Mouse (Mus musculus): Measurements from ENCODE around the gene Slc24a5. TPM values are rescaled to one million over a fixed set of nuclear protein-coding genes. Genes with fewer than 3 reads are reported as not detected.
A peak's percentile ranks its signal among the peaks of the same experiment; 100 is the strongest.

Gene Slc24a5
- polyA plus RNA-seq (2016; fragmentation: Nextera tagmentation; extraction: Ambion mirVana): 3.1 and 4.8 TPM in 2 replicates

GRCm38 (mm10) chr2:125067894-125068293 lies at the start of gene Slc24a5:
Gene Slc24a5 (plus strand): TSS chr2:125068124.
- no peak within 1 kb of the TSS for H3K4me3 ChIP-seq
- peaks cover 7% of the 10 kb centered on the region for H3K4me1 ChIP-seq
- no peaks in the 10 kb centered on the region for H3K36me3 ChIP-seq
- WGBS: 40% methylated on average over 10 of the region's 10 CpGs
- DNase-seq (ENCODE audit: low spot score): no peak
- no peaks in the 10 kb centered on the region for H3K27me3 ChIP-seq (ENCODE audit: insufficient read depth, poor library complexity, severe bottlenecking)
- H3K9me3 ChIP-seq: no peaks in the 10 kb centered on the region
- H3K27ac ChIP-seq: peak within 1 kb of the TSS; percentile 67

- Histone ChIP-seq H3K36me3 (no peaks in the 10 kb centered on the region), H3K4me1 (peaks cover 8% of the 10 kb centered on the region; the same call in 1 of the 2 replicates), H3K4me3 (no peak overlapping the region), H3K27me3 (ENCODE audit: insufficient read depth, poor library complexity, severe bottlenecking) (no peaks in the 10 kb centered on the region), H3K27ac (no peak overlapping the region; the same call in 1 of the 2 replicates), H3K9me3 (no peaks in the 10 kb centered on the region)
- 56% methylated on average over 5 of the region's 5 CpGs for WGBS
- DNase-seq (ENCODE audit: low spot score): no peak
These were observed 43.5 kb upstream of the Slc24a5 start for GRCm38 (mm10) chr2:125024386-125024785.

DNA sequence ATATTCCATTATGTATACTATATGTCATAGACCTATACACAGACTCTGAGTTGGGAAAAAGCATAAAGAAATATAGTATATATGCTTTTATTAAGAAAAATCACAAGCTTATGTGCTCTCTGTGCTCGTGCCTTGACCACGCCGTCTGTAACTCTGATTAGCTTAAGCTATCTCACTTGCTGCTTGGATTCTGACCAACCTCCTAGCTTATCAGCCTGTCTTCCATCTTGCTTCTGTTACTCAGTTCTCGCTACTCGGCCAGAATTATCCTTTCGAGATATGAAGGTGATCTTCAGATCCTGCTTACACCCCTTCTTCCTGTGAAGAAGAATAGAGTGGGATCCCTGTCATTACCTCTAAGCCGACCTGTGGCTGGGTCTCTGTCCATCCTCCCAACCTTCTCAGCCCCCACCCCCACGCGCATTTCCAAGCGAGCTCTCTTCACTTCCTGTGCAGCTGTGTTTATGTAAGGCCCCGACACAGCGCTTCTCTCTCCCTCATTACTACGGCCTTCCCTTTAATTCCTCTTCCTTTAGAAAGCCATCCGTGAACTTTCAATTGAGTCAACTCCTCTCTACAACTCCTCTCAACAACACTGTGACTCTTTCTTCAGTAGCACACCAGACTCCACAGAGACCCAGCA lies 41.4 kb upstream of the Slc24a5 start:
- H3K27me3 ChIP-seq (ENCODE audit: insufficient read depth, poor library complexity, severe bottlenecking): no peaks in the 10 kb centered on the region
- peak overlapping the region; percentile 22 for H3K4me3 ChIP-seq

DNA sequence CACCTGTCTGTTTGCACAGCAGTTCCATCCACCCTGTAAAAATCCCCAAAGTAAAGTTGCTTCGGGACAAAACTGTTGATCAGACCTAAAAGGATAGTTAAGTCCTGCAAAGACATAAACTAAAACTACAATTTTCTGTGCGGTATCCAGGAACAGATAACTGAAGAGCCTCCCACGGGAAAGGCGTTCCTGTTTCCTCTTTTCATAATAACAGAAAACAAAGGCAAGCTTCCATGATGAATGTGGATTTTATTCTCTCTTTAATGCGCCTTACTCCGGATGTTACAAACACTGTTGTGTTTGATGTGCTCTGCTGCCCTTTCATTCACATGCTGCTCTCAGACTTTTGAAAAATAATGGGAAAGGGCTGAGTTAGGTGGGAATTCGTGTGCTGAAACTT lies 37.3 kb upstream of the Slc24a5 start:
- WGBS: 82% methylated on average over 7 of the region's 7 CpGs

More for the DNA sequence above, 41.4 kb upstream of the Slc24a5 start:
- peaks cover 8% of the 10 kb centered on the region; the same call in 1 of the 2 replicates for H3K4me1 ChIP-seq
- 44% methylated on average over 14 of the region's 14 CpGs for WGBS
- no peak overlapping the region for H3K27ac ChIP-seq
- DNase-seq (ENCODE audit: low spot score): no peak
- H3K36me3 ChIP-seq: no peaks in the 10 kb centered on the region
- no peaks in the 10 kb centered on the region for H3K9me3 ChIP-seq

GRCm38 (mm10) chr2:125031111-125031510 lies 36.8 kb upstream of the Slc24a5 start:
- Histone ChIP-seq H3K36me3 (no peaks in the 10 kb centered on the region), H3K9me3 (no peaks in the 10 kb centered on the region), H3K27me3 (ENCODE audit: insufficient read depth, poor library complexity, severe bottlenecking) (no peaks in the 10 kb centered on the region), H3K4me3 (no peak overlapping the region), H3K4me1 (peaks cover 7% of the 10 kb centered on the region; the same call in 1 of the 2 replicates), H3K27ac (no peak overlapping the region)
- no peak for DNase-seq (ENCODE audit: low spot score)
- 84% methylated on average over 8 of the region's 8 CpGs for WGBS

More for the DNA sequence above, 37.3 kb upstream of the Slc24a5 start:
- Histone ChIP-seq H3K36me3 (no peaks in the 10 kb centered on the region), H3K27me3 (ENCODE audit: insufficient read depth, poor library complexity, severe bottlenecking) (no peaks in the 10 kb centered on the region), H3K27ac (no peak overlapping the region), H3K4me1 (peaks cover 7% of the 10 kb centered on the region; the same call in 1 of the 2 replicates), H3K4me3 (no peak overlapping the region), H3K9me3 (no peaks in the 10 kb centered on the region)
- DNase-seq (ENCODE audit: low spot score): no peak

- H3K27ac ChIP-seq: no peak overlapping the region
- no peaks in the 10 kb centered on the region for H3K36me3 ChIP-seq
- H3K9me3 ChIP-seq: no peaks in the 10 kb centered on the region
- no peaks in the 10 kb centered on the region for H3K27me3 ChIP-seq (ENCODE audit: insufficient read depth, poor library complexity, severe bottlenecking)
- no peak for DNase-seq (ENCODE audit: low spot score)
- H3K4me1 ChIP-seq: peaks cover 4% of the 10 kb centered on the region; the same call in 1 of the 2 replicates
- WGBS: 90% methylated on average over 12 of the region's 12 CpGs
- H3K4me3 ChIP-seq: no peak overlapping the region
These were observed 36.2 kb upstream of the Slc24a5 start for GRCm38 (mm10) chr2:125031562-125032257.

GRCm38 (mm10) chr2:125032258-125032973 lies 35.5 kb upstream of the Slc24a5 start:
- WGBS: 81% methylated on average over 17 of the region's 17 CpGs
- no peaks in the 10 kb centered on the region for H3K27me3 ChIP-seq (ENCODE audit: insufficient read depth, poor library complexity, severe bottlenecking)
- no peak overlapping the region for H3K4me3 ChIP-seq
- H3K4me1 ChIP-seq: peaks cover 4% of the 10 kb centered on the region; the same call in 1 of the 2 replicates
- H3K27ac ChIP-seq: no peak overlapping the region
- H3K36me3 ChIP-seq: no peaks in the 10 kb centered on the region
- no peak for DNase-seq (ENCODE audit: low spot score)
- no peaks in the 10 kb centered on the region for H3K9me3 ChIP-seq

DNA sequence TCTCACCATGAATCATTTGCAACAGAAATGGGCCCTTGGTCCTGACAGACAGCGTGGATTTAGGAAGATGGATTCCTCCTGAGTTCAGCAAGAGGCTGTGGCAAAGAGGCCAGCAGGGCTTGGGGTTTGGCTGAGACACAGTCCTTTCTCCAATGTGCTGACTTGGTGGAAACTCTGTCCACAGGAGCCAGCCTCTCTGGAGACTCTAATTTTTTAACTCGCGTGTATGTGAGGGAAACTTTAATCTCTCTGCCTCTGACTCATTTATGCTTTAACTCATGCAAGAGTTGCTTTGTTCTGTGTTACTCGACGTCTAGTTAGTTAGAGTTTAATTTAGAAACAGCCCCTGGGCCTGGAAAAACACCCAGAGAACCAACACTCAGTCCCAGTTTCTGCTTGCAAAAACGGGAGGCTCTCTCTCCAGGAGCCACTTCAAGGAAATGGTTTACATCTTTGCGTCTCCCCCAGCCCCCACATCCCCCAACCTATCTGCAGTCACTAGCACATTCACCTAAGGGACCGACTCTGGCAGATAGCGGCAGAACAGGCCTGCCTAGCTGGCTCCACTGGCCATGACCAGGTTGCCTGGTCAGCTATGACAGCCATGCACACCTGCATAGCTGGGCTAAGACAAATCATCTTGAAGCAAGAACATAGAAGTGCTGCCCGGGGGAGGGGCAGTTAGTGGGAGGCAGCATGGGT lies 34.7 kb upstream of the Slc24a5 start:
- Histone ChIP-seq H3K27me3 (ENCODE audit: insufficient read depth, poor library complexity, severe bottlenecking) (no peaks in the 10 kb centered on the region), H3K4me1 (peaks cover 4% of the 10 kb centered on the region; the same call in 1 of the 2 replicates), H3K4me3 (no peak overlapping the region), H3K36me3 (no peaks in the 10 kb centered on the region), H3K9me3 (no peaks in the 10 kb centered on the region), H3K27ac (no peak overlapping the region)
- WGBS: 56% methylated on average over 10 of the region's 10 CpGs
- no peak for DNase-seq (ENCODE audit: low spot score)

DNA sequence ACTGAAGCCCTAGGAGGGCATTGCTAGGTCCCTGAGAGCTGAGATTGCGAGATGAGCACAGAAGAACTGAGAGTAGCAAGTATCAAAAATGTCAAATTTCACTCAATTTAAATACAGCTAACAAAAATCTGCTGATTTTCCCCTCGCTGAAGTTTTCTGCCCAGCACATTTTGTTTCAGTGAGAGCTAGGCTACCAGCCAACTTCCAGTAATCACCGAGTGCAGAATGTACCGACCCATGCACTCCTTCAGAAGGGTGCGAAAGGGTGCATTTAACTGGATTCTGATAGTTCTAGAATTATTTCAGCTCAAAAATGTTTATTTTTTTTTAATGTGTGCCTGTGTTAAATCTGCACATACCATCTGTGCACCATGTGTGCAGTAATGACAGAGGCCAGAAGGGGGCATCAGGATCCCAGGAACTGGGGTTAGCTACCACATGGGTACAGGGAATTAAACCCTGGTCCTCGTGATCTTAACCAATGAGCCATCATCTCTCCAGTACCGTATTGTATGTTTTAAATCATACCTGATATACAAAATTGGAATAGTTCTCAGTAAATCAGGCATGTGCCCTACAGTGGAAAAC lies 12.5 kb upstream of the Slc24a5 start:
- no peak for DNase-seq (ENCODE audit: low spot score)
- H3K27ac ChIP-seq: no peak overlapping the region
- WGBS: 85% methylated on average over 7 of the region's 7 CpGs
- no peaks in the 10 kb centered on the region for H3K27me3 ChIP-seq (ENCODE audit: insufficient read depth, poor library complexity, severe bottlenecking)
- no peaks in the 10 kb centered on the region for H3K36me3 ChIP-seq
- H3K9me3 ChIP-seq: no peaks in the 10 kb centered on the region
- no peaks in the 10 kb centered on the region for H3K4me1 ChIP-seq
- no peak overlapping the region for H3K4me3 ChIP-seq

DNA sequence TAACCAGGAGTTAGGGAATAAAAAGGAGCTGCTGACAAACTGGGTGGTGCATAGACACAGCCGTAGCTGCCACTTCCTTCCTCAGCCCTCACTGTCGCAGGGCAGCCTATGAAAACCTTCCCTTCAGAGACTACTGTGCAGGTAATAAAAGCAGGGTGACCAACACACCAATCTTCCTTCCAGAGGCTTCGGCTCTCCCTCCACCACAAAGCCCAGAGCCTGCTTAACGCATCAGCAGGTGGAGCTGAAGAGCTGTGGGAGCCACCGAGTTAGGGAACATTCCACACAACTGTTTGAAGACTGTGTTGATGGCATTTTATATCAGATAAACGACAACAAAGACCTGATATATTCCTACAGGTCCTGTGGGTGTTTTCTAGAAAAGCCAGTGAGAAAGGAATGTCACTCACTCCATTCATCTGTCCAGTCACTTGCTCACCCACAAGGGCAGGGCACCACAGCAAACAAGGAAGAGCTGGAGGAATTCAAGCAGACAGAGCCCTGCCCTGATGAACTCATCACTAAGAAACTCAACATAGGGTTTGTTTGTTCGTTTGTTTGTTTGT lies 10.6 kb upstream of the Slc24a5 start:
- Histone ChIP-seq H3K36me3 (no peaks in the 10 kb centered on the region), H3K27ac (no peak overlapping the region), H3K4me3 (no peak overlapping the region), H3K27me3 (ENCODE audit: insufficient read depth, poor library complexity, severe bottlenecking) (no peaks in the 10 kb centered on the region), H3K4me1 (no peaks in the 10 kb centered on the region), H3K9me3 (no peaks in the 10 kb centered on the region)
- 43% methylated on average over 7 of the region's 7 CpGs for whole genome bisulfite sequencing
- DNase-seq (ENCODE audit: low spot score): no peak

- 83% methylated on average over 7 of the region's 7 CpGs for WGBS
- Histone ChIP-seq H3K27ac (no peak overlapping the region), H3K36me3 (no peaks in the 10 kb centered on the region)
These were observed 6.5 kb upstream of the Slc24a5 start for GRCm38 (mm10) chr2:125061451-125061850.

DNA sequence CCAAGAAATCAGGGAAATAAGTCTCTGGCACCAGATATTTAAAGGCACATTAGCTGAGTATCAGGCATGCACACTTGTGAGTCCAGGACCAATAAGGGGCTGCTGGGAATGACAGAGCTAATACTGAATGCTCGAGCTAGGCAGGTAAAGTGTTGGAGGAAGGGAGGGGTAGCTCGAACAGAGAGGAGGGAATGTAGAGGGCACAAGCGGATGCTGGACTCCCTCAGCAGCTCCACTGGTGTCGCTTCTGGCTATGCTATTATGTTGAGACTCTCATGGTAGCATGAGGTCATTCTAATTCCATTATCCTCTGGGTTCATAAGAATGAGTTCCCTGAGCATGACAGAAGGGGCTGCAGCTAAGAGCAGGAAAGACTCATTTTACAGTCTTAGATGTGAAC lies 5.0 kb upstream of the Slc24a5 start:
- DNase-seq (ENCODE audit: low spot score): no peak
- Histone ChIP-seq H3K27ac (0 out of 2 replicates have a peak overlapping the region, but pooled peaks have one; percentile 3), H3K4me3 (no peak overlapping the region), H3K9me3 (no peaks in the 10 kb centered on the region), H3K4me1 (peaks cover 3% of the 10 kb centered on the region), H3K36me3 (no peaks in the 10 kb centered on the region), H3K27me3 (ENCODE audit: insufficient read depth, poor library complexity, severe bottlenecking) (no peaks in the 10 kb centered on the region)
- 53% methylated on average over 4 of the region's 4 CpGs for WGBS

More at GRCm38 (mm10) chr2:125061451-125061850, 6.5 kb upstream of the Slc24a5 start:
- Histone ChIP-seq H3K4me3 (no peak overlapping the region), H3K4me1 (no peaks in the 10 kb centered on the region), H3K9me3 (no peaks in the 10 kb centered on the region), H3K27me3 (ENCODE audit: insufficient read depth, poor library complexity, severe bottlenecking) (no peaks in the 10 kb centered on the region)
- no peak for DNase-seq (ENCODE audit: low spot score)
